Mouse (Mus musculus) liver, embryonic 14.5 days (tissue): ENCODE data around the gene Ywhae.

Experiments
- CTCF ChIP-seq: IDR thresholded peaks from 2 replicates; pipeline ENCODE4 v1.5.1; 2016; ENCODE audit warnings: antibody characterized with exemption, low read depth, control low read depth
- EP300 ChIP-seq: IDR thresholded peaks from 2 replicates; pipeline ENCODE4 v1.6.1; 2016; ENCODE audit warnings: antibody characterized with exemption, low read depth

DNA sequence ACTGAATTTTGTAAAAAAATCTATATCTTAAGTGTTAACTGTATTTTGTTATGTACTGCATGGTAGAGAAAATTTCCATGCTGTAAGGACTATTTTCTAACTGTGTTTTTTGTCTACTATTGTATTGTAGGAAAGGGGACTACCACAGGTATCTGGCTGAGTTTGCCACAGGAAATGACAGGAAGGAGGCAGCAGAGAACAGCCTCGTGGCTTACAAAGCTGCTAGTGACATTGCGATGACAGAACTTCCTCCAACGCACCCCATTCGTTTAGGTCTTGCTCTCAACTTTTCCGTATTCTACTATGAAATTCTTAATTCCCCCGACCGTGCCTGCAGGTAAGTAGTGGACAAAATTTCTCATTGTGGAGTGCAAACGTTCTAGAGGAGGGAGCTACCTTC, 24.0 kb downstream of the Ywhae start:
- no peak for TF ChIP-seq CTCF
- TF ChIP-seq EP300 = no peak
